Mouse (Mus musculus) thymus, adult 2 months (tissue): Measurements from ENCODE around the gene Spocd1. TPM values are rescaled to one million over a fixed set of nuclear protein-coding genes. Genes with fewer than 3 reads are reported as not detected.

Experiments used
- DNase-seq: peaks from one replicate; pipeline ENCODE4 v3.0.0; 2021
- H3K27ac ChIP-seq: fragments of 200-500 bp; 2 replicates; pipeline ENCODE4 v1.5.1; 2012; ENCODE audit warnings: low read length, control low read depth; ENCODE audit not compliant: control insufficient read depth, insufficient read depth
- H3K27me3 ChIP-seq: fragments of 200-500 bp; 2 replicates; pipeline ENCODE4 v1.6.1; 2012; ENCODE audit warnings: mild to moderate bottlenecking, low read length, moderate library complexity, mixed read lengths; ENCODE audit not compliant: control insufficient read depth, insufficient read depth
- H3K36me3 ChIP-seq: fragments of 200-500 bp; 2 replicates; pipeline ENCODE4 v1.6.1; 2012; ENCODE audit warnings: mild to moderate bottlenecking, low read length, moderate library complexity; ENCODE audit not compliant: control insufficient read depth, insufficient read depth
- H3K4me1 ChIP-seq: fragments of 200-500 bp; replicated peaks from 2 replicates; pipeline ENCODE4 v1.6.1; 2012; ENCODE audit warnings: low read length; ENCODE audit not compliant: control insufficient read depth, insufficient read depth
- H3K4me3 ChIP-seq: fragments of 200-500 bp; 2 replicates; pipeline ENCODE4 v1.5.1; 2012; ENCODE audit warnings: mild to moderate bottlenecking, low read length, control low read depth, moderate library complexity; ENCODE audit not compliant: control insufficient read depth, insufficient read depth
- CTCF ChIP-seq: fragments of 200-500 bp; IDR thresholded peaks from 2 replicates; pipeline ENCODE4 v1.5.1; 2012; ENCODE audit warnings: mild to moderate bottlenecking, control low read depth, low read length, moderate library complexity, borderline replicate concordance; ENCODE audit not compliant: control insufficient read depth, poor library complexity, insufficient read depth; ENCODE audit errors: extremely low read depth
- POLR2A ChIP-seq: fragments of 200-500 bp; IDR thresholded peaks from 2 replicates; pipeline ENCODE4 v1.6.1; 2012; ENCODE audit warnings: mild to moderate bottlenecking, low read length, control low read depth, moderate library complexity; ENCODE audit not compliant: control insufficient read depth, poor library complexity, insufficient read depth; ENCODE audit errors: extremely low read depth
- WGBS: fragments of 180-500 bp; shearing (Covaris S2); methylation state at CpG from one replicate; pipeline ENCODE4 v1.1.7; 2018; 5-methylcytosine and 5-hydroxymethylcytosine counted together
- polyA plus RNA-seq: library from polyadenylated mRNA; depleted of rRNA; stranded (reverse); fragments of >200 nt; gene quantifications from 2 replicates; pipeline ENCODE4 v1.2.3, GENCODE M21; 2012

Spocd1 gene
- polyA plus RNA-seq, 1 experiment, result 0.11 TPM

GRCm38 (mm10) chr4:129926544-129926943 lies 2.5 kb upstream of the Spocd1 start:
- 15% methylated on average over 8 of the region's 8 CpGs for WGBS
- Histone ChIP-seq H3K4me1 (peaks cover 18% of the 10 kb centered on the region), H3K4me3 (no peak overlapping the region), H3K27me3 (no peaks in the 10 kb centered on the region), H3K36me3 (no peaks in the 10 kb centered on the region), H3K27ac (peak overlapping the region; percentile 24; the same call in 1 of the 2 replicates)
- DNase-seq, result no peak
- TF ChIP-seq POLR2A, result no peak
- no peak for TF ChIP-seq CTCF

- 77% methylated on average over 3 of the region's 3 CpGs for WGBS
- Histone ChIP-seq H3K36me3 (no peaks in the 10 kb centered on the region), H3K4me1 (peaks cover 14% of the 10 kb centered on the region), H3K4me3 (no peak overlapping the region), H3K27me3 (no peaks in the 10 kb centered on the region), H3K27ac (no peak overlapping the region)
- TF ChIP-seq CTCF, result no peak
- no peak for TF ChIP-seq POLR2A
- DNase-seq, result no peak
Measured at GRCm38 (mm10) chr4:129927091-129927490, 2.0 kb upstream of the Spocd1 start.

GRCm38 (mm10) chr4:129928124-129928751 lies 811 bp upstream of the Spocd1 start:
- no peak overlapping the region for H3K27ac ChIP-seq
- under 1% methylated on average over 19 of the region's 19 CpGs for WGBS
- H3K27me3 ChIP-seq, result no peaks in the 10 kb centered on the region
- H3K4me3 ChIP-seq, result no peak overlapping the region
- no peaks in the 10 kb centered on the region for H3K36me3 ChIP-seq
- TF ChIP-seq POLR2A, result no peak
- peak; percentile 97 for TF ChIP-seq CTCF
- DNase-seq, result peak; percentile 92
- peaks cover 14% of the 10 kb centered on the region for H3K4me1 ChIP-seq

- no peak for DNase-seq
- H3K4me1 ChIP-seq, result no peaks in the 10 kb centered on the region
- no peak overlapping the region for H3K27ac ChIP-seq
- H3K4me3 ChIP-seq, result no peak overlapping the region
- TF ChIP-seq CTCF, result no peak
- no peak for TF ChIP-seq POLR2A
- H3K36me3 ChIP-seq, result no peaks in the 10 kb centered on the region
- H3K27me3 ChIP-seq, result no peaks in the 10 kb centered on the region
- 61% methylated on average over 14 of the region's 14 CpGs for WGBS
Measured at GRCm38 (mm10) chr4:129933696-129934095, 4.6 kb downstream of the Spocd1 start.

- no peak for DNase-seq
- Histone ChIP-seq H3K4me3 (no peak overlapping the region), H3K27ac (no peak overlapping the region), H3K4me1 (no peaks in the 10 kb centered on the region), H3K27me3 (no peaks in the 10 kb centered on the region), H3K36me3 (no peaks in the 10 kb centered on the region)
- TF ChIP-seq CTCF, result no peak
- TF ChIP-seq POLR2A, result no peak
- 83% methylated on average over 16 of the region's 16 CpGs for WGBS
Measured at GRCm38 (mm10) chr4:129934177-129934855, 5.3 kb downstream of the Spocd1 start.

GRCm38 (mm10) chr4:129951359-129951821 lies 22.3 kb downstream of the Spocd1 start:
- Histone ChIP-seq H3K4me3 (no peak overlapping the region), H3K27ac (no peak overlapping the region), H3K27me3 (no peaks in the 10 kb centered on the region), H3K4me1 (no peaks in the 10 kb centered on the region; the same call in 1 of the 2 replicates), H3K36me3 (no peaks in the 10 kb centered on the region)
- TF ChIP-seq CTCF, result no peak
- TF ChIP-seq POLR2A, result no peak
- WGBS, result 78% methylated on average over 6 of the region's 6 CpGs
- DNase-seq, result no peak
